Mouse (Mus musculus) erythroblast, embryonic 14.5 days (primary cell): ENCODE results near the gene Gm6377.

Experiments used
- GATA1 ChIP-seq: IDR thresholded peaks from 2 replicates; pipeline ENCODE4 v1.6.1; 2012; ENCODE audit warnings: low read length, inconsistent platforms, mixed read lengths
- TAL1 ChIP-seq: IDR thresholded peaks from 3 replicates; pipeline ENCODE4 v1.6.1; 2012; ENCODE audit warnings: low read length, inconsistent platforms, mixed read lengths

GRCm38 (mm10) chrX:109235383-109236036 is 39.0 kb downstream of the Gm6377 start:
- no peak for TF ChIP-seq TAL1
- TF ChIP-seq GATA1: no peak
